Mouse (Mus musculus) right cerebral cortex, postnatal 25 days (tissue): ENCODE measurements around the gene Gm10392.
A peak's percentile ranks its signal among the peaks of the same experiment; 100 is the strongest.

ENCODE experiments used
- DNase-seq: peaks from one replicate; pipeline ENCODE4 v3.0.0; 2022

Gm10392 gene

DNA sequence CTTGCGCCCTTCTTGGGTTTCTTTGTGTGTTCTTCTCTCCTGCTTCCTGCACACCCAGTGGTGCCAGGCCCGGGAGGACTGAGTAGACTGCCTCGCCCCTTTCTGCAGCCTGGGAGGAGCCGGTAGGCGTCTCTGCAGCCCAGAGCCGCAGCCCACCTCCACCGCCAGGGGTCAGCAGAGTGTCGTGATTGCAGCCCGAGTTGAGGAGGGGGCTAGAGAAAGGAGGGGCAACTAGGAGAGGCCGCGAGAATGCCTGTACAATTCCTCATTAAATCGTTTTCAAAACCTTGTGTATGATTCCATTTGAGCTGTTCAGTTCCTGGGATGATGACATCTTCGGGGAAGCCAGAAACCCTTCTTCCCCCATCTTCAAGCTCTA is 27.9 kb downstream of the Gm10392 start:
- DNase-seq, result peak; percentile 86

- DNase-seq, result no peak
These were observed 28.5 kb downstream of the Gm10392 start for GRCm38 (mm10) chr11:77490451-77490850.

DNA sequence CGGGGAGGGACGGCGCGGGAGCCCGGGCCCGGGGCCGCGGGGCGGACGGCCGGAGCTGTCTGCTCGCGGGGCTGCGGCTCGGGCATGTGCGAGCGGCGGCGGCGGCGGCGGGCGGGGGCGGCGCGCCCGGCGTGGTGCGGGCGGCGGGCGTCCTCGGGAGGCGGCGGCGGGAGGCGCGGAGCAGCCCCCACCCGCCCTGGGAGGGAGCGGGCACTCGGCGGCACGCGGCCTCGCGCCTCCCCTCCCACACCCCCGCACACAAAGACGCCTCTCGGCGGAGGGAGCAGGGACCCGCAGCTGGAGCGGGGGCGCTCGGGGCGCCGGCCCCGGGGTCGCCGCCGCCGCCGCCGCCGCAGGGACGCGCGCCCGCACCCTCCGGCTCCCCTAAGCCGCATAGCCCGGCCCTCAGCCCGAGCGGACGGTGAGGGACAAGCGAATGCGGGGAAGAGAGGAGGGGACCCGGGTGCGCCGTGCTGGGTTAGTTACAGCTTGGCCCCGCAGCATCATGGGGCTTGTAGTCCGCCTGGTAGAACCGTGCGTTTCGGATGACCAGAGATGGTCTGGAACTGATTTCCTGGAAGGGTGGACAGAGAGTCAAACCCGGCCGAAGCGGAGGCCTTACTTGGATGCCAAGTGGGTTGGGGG is 29.3 kb downstream of the Gm10392 start, which contains the start of gene Ankrd13b:
Ankrd13b (minus strand) TSS at position 88 of the 645 bp plus-strand sequence.
- peak; percentile 82 for DNase-seq

- peak; percentile 56 for DNase-seq
These were observed 30.0 kb downstream of the Gm10392 start for GRCm38 (mm10) chr11:77488771-77489581.

GRCm38 (mm10) chr11:77486798-77487197 is 32.2 kb downstream of the Gm10392 start:
- no peak for DNase-seq

- no peak for DNase-seq
These were observed 33.8 kb downstream of the Gm10392 start for GRCm38 (mm10) chr11:77485229-77485628.

DNA sequence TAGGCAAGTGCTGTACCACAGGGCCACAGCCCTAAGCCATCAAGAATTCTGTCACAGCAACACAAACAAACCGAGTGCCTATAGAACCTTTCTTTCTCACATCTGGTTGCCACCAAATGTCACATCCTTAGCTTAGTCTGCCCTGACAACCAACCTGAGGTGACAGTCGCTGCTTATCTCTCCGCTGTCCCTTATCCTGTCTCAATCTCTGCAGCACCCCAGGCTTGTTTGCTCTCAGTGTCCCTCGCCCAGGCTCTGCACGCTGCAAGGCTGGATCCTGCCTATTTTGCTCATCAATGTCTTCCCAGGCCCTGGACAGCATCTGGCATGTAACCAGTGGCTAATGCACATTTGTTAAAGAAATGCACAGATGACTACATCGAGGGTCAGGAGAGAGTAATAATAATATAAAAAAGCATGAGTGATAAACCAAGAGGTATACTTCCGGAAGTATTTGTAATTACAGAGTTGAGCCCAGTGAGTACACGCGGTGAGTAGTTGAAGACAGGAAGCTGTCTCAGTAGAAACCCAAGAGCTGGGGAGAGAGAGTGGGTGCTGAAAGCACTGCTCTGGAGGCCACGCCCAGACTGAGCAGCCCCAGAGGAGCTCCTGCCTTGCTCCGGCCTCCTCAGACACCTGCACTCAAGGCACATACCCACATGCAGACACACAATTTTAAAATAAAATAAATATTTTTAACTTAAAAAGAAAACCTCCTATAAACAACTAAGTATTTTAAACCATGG is 35.3 kb downstream of the Gm10392 start:
- no peak for DNase-seq

DNA sequence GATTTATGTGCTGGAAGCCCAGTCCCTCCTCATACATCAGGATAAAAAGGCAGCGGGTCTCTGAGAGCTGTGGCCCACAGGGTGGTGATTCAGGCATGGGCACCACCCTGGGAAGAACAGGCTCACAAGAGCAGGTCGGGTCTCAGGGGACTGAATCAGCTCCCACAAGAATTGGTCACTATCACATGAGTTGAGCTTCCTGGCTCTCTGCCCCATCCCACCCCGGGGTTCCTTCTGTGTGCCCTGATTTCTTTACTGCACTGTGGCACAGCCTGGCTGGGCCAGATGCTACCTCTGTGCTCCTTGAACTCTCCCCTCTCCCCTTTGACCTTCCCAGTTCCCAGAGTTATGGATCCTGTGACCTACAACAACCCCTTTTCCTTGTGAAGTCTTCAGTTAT is 36.0 kb downstream of the Gm10392 start:
- no peak for DNase-seq

DNA sequence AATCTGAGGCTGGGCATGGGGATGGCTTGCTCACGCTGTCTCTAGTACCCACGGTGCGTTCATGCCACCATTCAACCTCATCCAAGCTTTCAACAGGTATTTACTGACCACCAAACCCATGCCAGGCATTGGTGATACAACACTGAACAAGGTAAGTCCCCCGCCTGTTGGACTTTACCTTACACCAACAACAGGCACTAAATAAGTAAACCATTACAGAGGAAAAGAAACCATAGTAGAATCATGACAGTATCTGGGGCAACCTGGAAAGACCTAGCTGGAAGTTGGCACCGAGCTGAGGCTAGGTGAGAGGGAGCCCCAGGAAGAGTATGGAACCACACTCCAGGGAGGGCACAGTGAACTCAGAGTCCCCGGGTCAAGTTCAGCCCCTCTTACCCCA is 42.1 kb downstream of the Gm10392 start:
- DNase-seq, result no peak

- DNase-seq, result no peak
These were observed 42.8 kb downstream of the Gm10392 start for GRCm38 (mm10) chr11:77476216-77476615.

DNA sequence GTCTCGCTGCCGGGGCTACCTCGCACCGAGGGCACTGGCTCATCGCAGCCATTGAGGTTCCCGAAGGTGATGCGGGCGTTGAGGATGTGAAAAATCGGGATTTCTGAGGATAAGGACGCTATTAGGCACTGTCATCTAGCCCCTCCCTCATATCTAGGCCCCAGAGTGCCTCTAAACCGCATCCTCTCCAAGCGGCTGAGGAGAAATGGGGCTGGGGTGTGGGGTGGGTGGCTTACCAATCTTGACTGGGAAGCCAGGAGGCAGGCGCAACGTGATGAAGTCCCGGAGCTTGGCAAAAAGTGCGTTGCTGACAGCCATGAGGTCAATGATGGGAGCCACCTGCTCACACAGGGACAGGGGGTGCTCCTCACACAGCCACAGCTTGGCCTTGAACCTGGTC is 46.2 kb downstream of the Gm10392 start:
- DNase-seq, result no peak

- no peak for DNase-seq
These were observed 47.6 kb downstream of the Gm10392 start for GRCm38 (mm10) chr11:77471407-77471806.

DNA sequence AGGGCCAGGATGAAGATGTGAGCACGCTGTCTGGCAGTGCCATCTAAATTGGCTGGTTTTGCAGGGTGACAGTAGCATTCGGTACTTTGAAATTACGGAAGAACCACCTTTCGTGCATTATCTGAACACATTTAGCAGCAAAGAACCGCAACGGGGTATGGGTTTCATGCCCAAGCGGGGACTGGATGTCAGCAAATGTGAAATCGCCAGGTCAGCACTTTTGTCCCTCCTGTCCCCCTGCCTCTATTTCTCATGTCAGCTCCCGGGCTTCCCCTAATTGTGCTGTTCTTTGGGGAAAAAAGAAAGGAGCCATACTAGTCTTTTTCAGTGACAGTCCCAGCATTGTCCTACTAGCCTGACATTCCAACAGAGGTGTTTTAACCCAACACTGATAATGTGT is 50.6 kb downstream of the Gm10392 start:
- DNase-seq, result no peak

GRCm38 (mm10) chr11:77467784-77468183 is 51.2 kb downstream of the Gm10392 start:
- DNase-seq, result peak; percentile 77

GRCm38 (mm10) chr11:77467157-77467556 is 51.8 kb downstream of the Gm10392 start:
- peak; percentile 75 for DNase-seq
